Mouse (Mus musculus) limb, embryonic 14.5 days (tissue): Measurements from ENCODE around the gene Slc22a21. TPM values are rescaled to one million over a fixed set of nuclear protein-coding genes. Genes with fewer than 3 reads are reported as not detected.
A peak's percentile ranks its signal among the peaks of the same experiment; 100 is the strongest.
"Not testable (repeated sequence)": the region's sequence is repeated elsewhere in the genome, so short reads cannot be mapped to it uniquely, and the experiment has no call there.

Source experiments
- ATAC-seq: fragments of 200-750 bp; cut with Nextera tagmentation; 2 replicates; pipeline ENCODE4 v1.8.0; 2017; ENCODE audit warnings: low read depth, moderate number of reproducible peaks, moderate TSS enrichment; ENCODE audit not compliant: low FRiP score
- DNase-seq: peaks from one replicate; pipeline ENCODE4 v3.0.0-alpha.2; 2015; ENCODE audit warnings: low spot score
- H3K27ac ChIP-seq: fragments of 300-500 bp; sonication (generic); replicated peaks from 2 replicates; pipeline ENCODE4 v1.5.1; 2014; ENCODE audit warnings: low read depth, mild to moderate bottlenecking, low read length, moderate library complexity, mixed read lengths
- H3K27me3 ChIP-seq: fragments of 300-500 bp; sonication (generic); 2 replicates; pipeline ENCODE4 v1.6.1; 2014; ENCODE audit warnings: low read length, mixed read lengths; ENCODE audit not compliant: control insufficient read depth, insufficient read depth
- H3K36me3 ChIP-seq: fragments of 300-500 bp; sonication (generic); 2 replicates; pipeline ENCODE4 v1.6.1; 2014; ENCODE audit warnings: mild to moderate bottlenecking, low read length, moderate library complexity, mixed read lengths; ENCODE audit not compliant: control insufficient read depth, insufficient read depth
- H3K4me1 ChIP-seq: fragments of 300-500 bp; sonication (generic); 2 replicates; pipeline ENCODE4 v1.6.1; 2014; ENCODE audit warnings: antibody characterized with exemption, low read length, mixed read lengths; ENCODE audit not compliant: control insufficient read depth, insufficient read depth
- H3K4me2 ChIP-seq: fragments of 300-500 bp; sonication (generic); replicated peaks from 2 replicates; pipeline ENCODE4 v1.6.1; 2014; ENCODE audit warnings: low read depth, mild to moderate bottlenecking, low read length, moderate library complexity; ENCODE audit not compliant: severe bottlenecking
- H3K4me3 ChIP-seq: fragments of 300-500 bp; sonication (generic); replicated peaks from 2 replicates; pipeline ENCODE4 v1.5.1; 2014; ENCODE audit warnings: low read length
- H3K9ac ChIP-seq: fragments of 300-500 bp; sonication (generic); 2 replicates; pipeline ENCODE4 v1.6.1; 2014; ENCODE audit warnings: mild to moderate bottlenecking, low read depth, low read length, moderate library complexity; ENCODE audit not compliant: severe bottlenecking
- H3K9me3 ChIP-seq: fragments of 300-500 bp; sonication (generic); 2 replicates; pipeline ENCODE4 v1.6.1; 2016; ENCODE audit warnings: low read length; ENCODE audit not compliant: control insufficient read depth
- POLR2A ChIP-seq: fragments of 200-500 bp; IDR thresholded peaks from 2 replicates; pipeline ENCODE4 v1.8.0; 2012; ENCODE audit warnings: inconsistent platforms, mild to moderate bottlenecking, moderate library complexity, borderline replicate concordance; ENCODE audit not compliant: insufficient read depth, insufficient read length; ENCODE audit errors: extremely low read depth
- WGBS: fragments of 180-500 bp; shearing (Covaris S2); extraction: QIAGEN DNeasy Blood & Tissue Kit; methylation state at CpG from one replicate; pipeline ENCODE4 v1.1.7; 2014; 5-methylcytosine and 5-hydroxymethylcytosine counted together
- polyA plus RNA-seq, 2 experiments: library from polyadenylated mRNA; depleted of rRNA in 1 of 2; stranded (reverse) in 1 of 2; unstranded in 1 of 2; fragments of >200 nt; fragmentation: Nextera tagmentation in 1 of 2; extraction: Ambion mirVana in 1 of 2; gene quantifications; 2 replicates each; pipeline versions ENCODE4 v1.2.1 to v1.2.3; 2012 to 2014

Gene Slc22a21
- polyA plus RNA-seq, 2 experiments: 6.2 to 9.7 TPM

- no peak overlapping the region for H3K9ac ChIP-seq
- 93% methylated on average over 4 of the region's 4 CpGs for WGBS
- no peak overlapping the region for H3K4me2 ChIP-seq
- TF ChIP-seq POLR2A: no peak
- no peaks in the 10 kb centered on the region for H3K36me3 ChIP-seq
- H3K4me3 ChIP-seq: no peak overlapping the region
- H3K27me3 ChIP-seq: no peaks in the 10 kb centered on the region
- DNase-seq (no peak), ATAC-seq (no peak)
- no peak overlapping the region for H3K27ac ChIP-seq
- no peaks in the 10 kb centered on the region for H3K4me1 ChIP-seq
- no peaks in the 10 kb centered on the region for H3K9me3 ChIP-seq
Measured at GRCm38 (mm10) chr11:53992264-53992663, 12.1 kb upstream of the Slc22a21 start.

- 64% methylated on average over 1 of the region's 1 CpGs for WGBS
- Histone ChIP-seq H3K4me1 (no peaks in the 10 kb centered on the region), H3K9ac (no peak overlapping the region), H3K4me3 (no peak overlapping the region), H3K9me3 (no peaks in the 10 kb centered on the region), H3K27ac (no peak overlapping the region), H3K27me3 (no peaks in the 10 kb centered on the region), H3K36me3 (no peaks in the 10 kb centered on the region), H3K4me2 (no peak overlapping the region)
- no peak for TF ChIP-seq POLR2A
- DNase-seq (no peak), ATAC-seq (no peak)
Measured at GRCm38 (mm10) chr11:53989232-53989631, 9.1 kb upstream of the Slc22a21 start.

GRCm38 (mm10) chr11:53988081-53988480, 7.9 kb upstream of the Slc22a21 start:
- no peaks in the 10 kb centered on the region for H3K27me3 ChIP-seq
- H3K36me3 ChIP-seq: no peaks in the 10 kb centered on the region
- ATAC-seq (no peak), DNase-seq (no peak)
- no peak overlapping the region for H3K9ac ChIP-seq
- TF ChIP-seq POLR2A: no peak
- no peaks in the 10 kb centered on the region for H3K4me1 ChIP-seq
- no peak overlapping the region for H3K4me3 ChIP-seq
- no peak overlapping the region for H3K4me2 ChIP-seq
- H3K27ac ChIP-seq: no peak overlapping the region
- no peaks in the 10 kb centered on the region for H3K9me3 ChIP-seq
- WGBS: 70% methylated on average over 4 of the region's 4 CpGs

- Histone ChIP-seq H3K4me3 (no peak overlapping the region), H3K36me3 (no peaks in the 10 kb centered on the region), H3K4me1 (no peaks in the 10 kb centered on the region), H3K9ac (no peak overlapping the region), H3K4me2 (no peak overlapping the region), H3K27me3 (no peaks in the 10 kb centered on the region; the same call in 1 of the 2 replicates), H3K9me3 (no peaks in the 10 kb centered on the region), H3K27ac (no peak overlapping the region)
- DNase-seq: no peak
- WGBS: 89% methylated on average over 4 of the region's 4 CpGs
- ATAC-seq: no peak
- no peak for TF ChIP-seq POLR2A
Measured at GRCm38 (mm10) chr11:53981396-53981795, 1.3 kb upstream of the Slc22a21 start.

GRCm38 (mm10) chr11:53979456-53979787, 710 bp downstream of the Slc22a21 start:
- not testable (repeated sequence) for H3K9me3 ChIP-seq, H3K27ac ChIP-seq, ATAC-seq, DNase-seq, H3K4me1 ChIP-seq, H3K36me3 ChIP-seq, H3K27me3 ChIP-seq
- WGBS: 1% methylated on average over 23 of the region's 23 CpGs
- H3K9ac ChIP-seq: peak overlapping the region; percentile 68
- H3K4me3 ChIP-seq: peak overlapping the region; percentile 50
- peak overlapping the region; percentile 87 for H3K4me2 ChIP-seq

GRCm38 (mm10) chr11:53977672-53978071, 2.5 kb downstream of the Slc22a21 start:
- Histone ChIP-seq H3K4me2 (no peak overlapping the region), H3K9ac (no peak overlapping the region), H3K27me3 (no peaks in the 10 kb centered on the region; the same call in 1 of the 2 replicates), H3K4me3 (no peak overlapping the region), H3K27ac (no peak overlapping the region), H3K9me3 (no peaks in the 10 kb centered on the region), H3K4me1 (no peaks in the 10 kb centered on the region), H3K36me3 (no peaks in the 10 kb centered on the region)
- ATAC-seq: no peak
- no peak for TF ChIP-seq POLR2A
- 74% methylated on average over 3 of the region's 3 CpGs for WGBS
- no peak for DNase-seq
